30 mouse cellular contexts compared by ENCODE assay signal in genomic region chr16:43690211-43690690, GRCm38 (mm10). TPM values are rescaled to one million over a fixed set of nuclear protein-coding genes. Genes with fewer than 3 reads are reported as not detected.
DNase-seq lines count a peak whose midpoint lies in the region; ATAC-seq and TF ChIP-seq lines count a peak whose summit lies in the region.
"Had no signal": no experiment of that assay in that cellular context is flagged by ENCODE, and none has a peak within 500 bp of the region (broad histone marks: within the 10 kb centered on the region; RNA-seq: fewer than 3 reads in every experiment).

No protein-coding gene starts in this region.

- no peak overlapping the region for H3K4me3 ChIP-seq in spleen, adult 2 months (ENCODE audit: extremely low read depth, insufficient read depth, insufficient read length)
- H3K4me3 ChIP-seq in kidney, embryonic 16.5 days (ENCODE audit: low read length): no peak overlapping the region
- H3K4me3 ChIP-seq: embryonic facial prominence, embryonic 15.5 days; heart, embryonic 12.5 days; left cerebral cortex, adult 2 months; megakaryocyte, embryonic 14.5 days; neural tube, embryonic 12.5 days had no signal

- 30% methylated on average over 3 of the region's 3 CpGs for WGBS in spleen, adult 2 months
- WGBS in kidney, embryonic 16.5 days: 78% methylated on average over 3 of the region's 3 CpGs

- H3K36me3 ChIP-seq in spleen, adult 2 months (ENCODE audit: control insufficient read depth, insufficient read depth, low read length): no peaks in the 10 kb centered on the region
- H3K36me3 ChIP-seq in kidney, embryonic 16.5 days (ENCODE audit: insufficient read depth, low read length): no peaks in the 10 kb centered on the region
- H3K36me3 ChIP-seq: embryonic facial prominence, embryonic 15.5 days; G1E; heart, embryonic 12.5 days; neural tube, embryonic 12.5 days had no signal

- ATAC-seq in CD4-positive, CD25-positive, alpha-beta regulatory T cell, adult 4 months: peak; percentile 84
- ATAC-seq in megakaryocyte, adult 5-6 weeks (ENCODE audit: poor library complexity, severe bottlenecking): peak; percentile 86
- no peak for ATAC-seq in kidney, embryonic 16.5 days (ENCODE audit: low FRiP score, low TSS enrichment)
- ATAC-seq: liver, postnatal 0 days had no signal

- TF ChIP-seq POLR2A in spleen, adult 2 months (IDR thresholded peaks at IDR 0.05; ENCODE audit: low read depth, low read length): no peak

- H3K27ac ChIP-seq in spleen, adult 2 months (ENCODE audit: insufficient read depth, low read length): peak overlapping the region; percentile 42
- no peak overlapping the region for H3K27ac ChIP-seq in kidney, embryonic 16.5 days (ENCODE audit: low read length)
- H3K27ac ChIP-seq: embryonic facial prominence, embryonic 15.5 days; hindbrain, embryonic 14.5 days; left cerebral cortex, adult 2 months; neural tube, embryonic 12.5 days had no signal

- no peak for TF ChIP-seq CTCF in spleen, adult 2 months (IDR thresholded peaks at IDR 0.05; ENCODE audit: extremely low read depth, insufficient read depth, insufficient read length, insufficient replicate concordance)

- DNase-seq in spleen, adult 2 months (ENCODE audit: low read depth in 1 of 2, low spot score in 2 of 2): peak in 1 of 2 experiments; percentile 24
- no peak for DNase-seq in spleen, adult 18-20 months
- DNase-seq in thymus, postnatal 10 days (ENCODE audit: low spot score in 2 of 2): peak; percentile 16 to 25
- DNase-seq in right cerebral cortex, adult 18-20 months: no peak
- DNase-seq in urinary bladder, postnatal 10 days (ENCODE audit: low spot score): no peak
- DNase-seq: adrenal gland, postnatal 25 days; B cell, adult 2 months; cerebellum, adult 11-12 months; cerebellum, postnatal 25 days; kidney, adult 11 months; kidney, postnatal 25 days; left cerebral cortex, postnatal 4 days; liver, postnatal 0 days; lung, postnatal 10 days had no signal

- H3K9ac ChIP-seq in kidney, embryonic 16.5 days (replicated peaks; ENCODE audit: low read length): no peak overlapping the region
- H3K9ac ChIP-seq: embryonic facial prominence, embryonic 15.5 days; heart, embryonic 12.5 days; hindbrain, embryonic 14.5 days; liver, postnatal 0 days; neural tube, embryonic 12.5 days had no signal

- H3K4me1 ChIP-seq in spleen, adult 2 months (ENCODE audit: control insufficient read depth, insufficient read depth, insufficient read length): peaks cover 13% of the 10 kb centered on the region; the same call in 1 of the 2 replicates
- H3K4me1 ChIP-seq in kidney, embryonic 16.5 days (ENCODE audit: insufficient read depth, low read length): no peaks in the 10 kb centered on the region
- H3K4me1 ChIP-seq: embryonic facial prominence, embryonic 15.5 days; heart, embryonic 12.5 days; megakaryocyte, embryonic 14.5 days; neural tube, embryonic 12.5 days had no signal

- no peak overlapping the region for H3K4me2 ChIP-seq in kidney, embryonic 16.5 days (replicated peaks; ENCODE audit: low read depth, low read length)
- H3K4me2 ChIP-seq: embryonic facial prominence, embryonic 15.5 days; heart, embryonic 12.5 days; hindbrain, embryonic 14.5 days; neural tube, embryonic 12.5 days had no signal

- H3K27me3 ChIP-seq in spleen, adult 2 months (ENCODE audit: control insufficient read depth, insufficient read depth, low read length): no peaks in the 10 kb centered on the region; the same call in 1 of the 2 replicates
- no peaks in the 10 kb centered on the region for H3K27me3 ChIP-seq in kidney, embryonic 16.5 days (ENCODE audit: insufficient read depth, low read length)
- H3K27me3 ChIP-seq: embryonic facial prominence, embryonic 15.5 days; heart, embryonic 12.5 days; megakaryocyte, embryonic 14.5 days; neural tube, embryonic 12.5 days had no signal

- no peaks in the 10 kb centered on the region for H3K9me3 ChIP-seq in kidney, embryonic 16.5 days (ENCODE audit: low read length)
- H3K9me3 ChIP-seq: embryonic facial prominence, embryonic 15.5 days; G1E; heart, embryonic 12.5 days; megakaryocyte, embryonic 14.5 days; neural tube, embryonic 12.5 days had no signal

RNA-seq across cellular contexts. Expression of gene Tigit, which starts 26.3 kb away (rescaled TPM):
- polyA plus RNA-seq in spleen, adult 2 months (2012; rRNA removed): 4.6 and 5.3 TPM in 2 replicates
- 100 to 1,000 TPM; 309 to 452 TPM for polyA plus RNA-seq in CD4-positive, CD25-positive, alpha-beta regulatory T cell, adult 4 months (2017; shearing (Covaris generic))
- total RNA-seq in megakaryocyte, adult 5-6 weeks (2015): 0.40 TPM in 1 of 2 replicates, not detected in the other
- total RNA-seq in megakaryocyte, adult 5-6 weeks (2017): not detected in 2 replicates
- polyA plus RNA-seq in kidney, embryonic 16.5 days (2015; fragmentation: Nextera tagmentation; extraction: Ambion mirVana): not detected in 2 replicates
- total RNA-seq: adrenal gland, postnatal 25 days; G1E; gastrocnemius, adult 18-20 months; granulocyte monocyte progenitor cell, adult 5-6 weeks; heart, postnatal 25 days; left cerebral cortex, adult 2 months; left cerebral cortex, postnatal 4 days; liver, adult 2 months; midbrain, postnatal 0 days had no signal
- polyA plus RNA-seq: G1E; heart, embryonic 12.5 days; hindbrain, embryonic 14.5 days; neural tube, embryonic 12.5 days; testis, adult 2 months had no signal

Comparison
In these comparisons a context has a peak if more than half of its experiments do, and no peak if none do; other contexts are left out.
1. DNase-seq: peak in thymus, postnatal 10 days (2 of 2); none in spleen, adult 18-20 months (0 of 2), right cerebral cortex, adult 18-20 months (single experiment) and urinary bladder, postnatal 10 days (single experiment).
2. RNA of gene Tigit, which starts 26.3 kb away (polyA plus RNA-seq): 309 to 452 TPM in CD4-positive, CD25-positive, alpha-beta regulatory T cell, adult 4 months; 4.6 to 5.3 TPM in spleen, adult 2 months and not detected in kidney, embryonic 16.5 days; every median in the first group is over 10 times any median in the second.